Mouse (Mus musculus): ENCODE results near the gene Iqgap2.

GRCm38 (mm10) chr13:95893166-95893565 is 1.4 kb upstream of the Iqgap2 start:
- TF ChIP-seq CTCF (IDR thresholded peaks at IDR 0.05; ENCODE audit: control insufficient read depth, insufficient read depth, low read length) (no peak), POLR2A (IDR thresholded peaks at IDR 0.05; ENCODE audit: borderline replicate concordance, control insufficient read depth, low read depth, low read length) (no peak)

All from bone marrow, adult 2 months (tissue).